Mouse (Mus musculus) left cerebral cortex, postnatal 14 days (tissue): ENCODE data around the gene Cd200r1. TPM values are rescaled to one million over a fixed set of nuclear protein-coding genes. Genes with fewer than 3 reads are reported as not detected.

Experiments
- DNase-seq, 2 experiments: peaks; one replicate each; pipeline ENCODE4 v3.0.0; 2021 to 2022; ENCODE audit warnings: low spot score in 2 of 2, mixed read lengths in 1 of 2
- intact Hi-C: fragments of 180-260 bp; cut with DNase I; formaldehyde crosslinking; loops from one replicate; pipeline ENCODE4 v1.15.1; 2025
- long read RNA-seq, 2 experiments: library from polyadenylated mRNA; stranded (forward); transcript quantifications; one replicate each; pipeline ENCODE4 v2.0.0; 2021
- total RNA-seq, 2 experiments: library from RNA; stranded (reverse); gene quantifications; 2 replicates each; pipeline ENCODE4 v1.2.3; 2021

Cd200r1 gene
- under 1 TPM; 0.59 to 0.90 TPM for total RNA-seq
- long read RNA-seq, experiment 1, partial matches to known transcripts: 0 of 1 reads
- long read RNA-seq, experiment 1, other reads (novel, unspliced or antisense): 0 of 1 reads
- long read RNA-seq, experiment 2, partial matches to known transcripts: 0 of 1 reads
- long read RNA-seq, experiment 2, other reads (novel, unspliced or antisense): 1 of 1 reads

DNA sequence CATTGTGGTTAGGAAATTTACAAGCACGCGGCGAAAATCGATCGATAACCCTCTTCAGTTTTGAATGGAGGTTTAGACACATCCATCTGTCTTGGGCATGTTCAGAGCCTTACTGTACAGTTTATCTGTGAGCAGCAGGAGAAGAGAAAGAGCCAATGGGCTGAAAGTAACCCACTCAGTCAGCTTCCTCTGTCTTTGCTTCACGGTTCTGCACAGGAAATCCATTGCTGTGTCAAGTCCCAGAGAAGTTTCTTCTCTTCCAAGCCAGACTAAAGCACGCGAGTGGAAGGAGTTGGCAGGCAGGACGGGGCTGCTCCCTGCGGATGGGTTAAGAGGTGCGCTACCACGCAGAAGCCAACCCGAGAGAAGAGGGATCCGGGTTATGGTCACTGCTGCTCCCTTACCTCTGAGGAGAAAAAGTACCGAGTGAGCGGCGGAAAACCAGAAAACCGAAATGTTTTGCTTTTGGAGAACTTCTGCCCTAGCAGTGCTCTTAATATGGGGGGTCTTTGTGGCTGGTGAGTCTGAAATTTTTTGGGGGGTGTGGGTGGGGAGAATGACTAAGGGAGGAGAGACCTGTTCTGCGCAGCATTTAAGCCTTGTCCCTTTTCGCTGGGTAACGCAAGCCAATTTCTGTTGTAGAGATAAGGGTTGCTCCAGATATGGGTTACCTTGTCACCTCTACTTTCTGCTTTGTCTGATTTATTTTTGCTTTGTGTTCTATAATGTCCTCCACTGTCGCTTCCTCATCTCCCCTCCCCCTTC, at the start of gene Cd200r1:
Cd200r1 (plus strand) TSS at position 182 of the 765 bp plus-strand sequence.
- no peak for DNase-seq
- intact Hi-C loops: no loop called here

DNA sequence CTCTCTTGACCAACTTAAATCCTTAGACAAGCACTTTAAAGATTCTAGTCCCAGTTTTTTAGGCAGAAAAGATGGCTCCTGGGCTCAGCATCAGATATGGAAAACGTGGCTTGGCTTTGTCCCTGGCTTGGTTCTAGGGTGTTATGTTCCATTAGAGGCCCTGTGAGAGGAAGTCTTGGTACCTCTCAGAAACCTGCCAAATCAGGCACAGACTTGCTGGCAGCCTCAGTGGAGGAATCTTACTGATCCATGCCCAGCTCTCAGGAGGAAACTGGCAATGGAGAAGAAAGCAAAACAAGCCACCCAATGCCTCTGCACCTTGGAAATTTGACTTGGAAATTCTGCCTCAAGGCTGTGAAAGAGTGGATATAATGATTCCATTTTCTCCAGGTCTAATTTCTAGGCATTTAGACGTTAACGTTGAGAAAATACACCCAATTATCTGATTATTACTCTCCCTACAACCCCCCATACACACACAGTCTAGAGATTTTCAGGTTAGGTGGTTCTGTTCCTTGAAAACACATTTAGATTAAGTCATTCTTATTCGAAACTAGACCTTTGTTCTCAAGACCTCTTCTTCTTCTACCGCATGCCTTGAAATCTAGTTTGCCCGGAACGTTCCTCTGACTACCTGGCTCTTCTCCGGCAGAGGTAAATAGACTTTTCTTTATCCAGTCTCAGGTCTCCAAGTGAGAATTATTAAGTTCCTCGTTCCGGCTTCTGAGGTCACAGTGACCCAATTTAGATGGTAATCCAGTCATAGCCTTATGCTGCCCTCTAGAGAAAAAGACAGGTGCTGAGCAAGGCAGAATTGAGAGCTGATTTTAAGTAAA, 49.0 kb upstream of the Cd200r1 start:
- peak; percentile 53 to 63 for DNase-seq
- intact Hi-C loops: loop anchor here (10.0 kb wide), 1 partner anchor 232 kb away; no protein-coding TSS in a partner anchor

DNA sequence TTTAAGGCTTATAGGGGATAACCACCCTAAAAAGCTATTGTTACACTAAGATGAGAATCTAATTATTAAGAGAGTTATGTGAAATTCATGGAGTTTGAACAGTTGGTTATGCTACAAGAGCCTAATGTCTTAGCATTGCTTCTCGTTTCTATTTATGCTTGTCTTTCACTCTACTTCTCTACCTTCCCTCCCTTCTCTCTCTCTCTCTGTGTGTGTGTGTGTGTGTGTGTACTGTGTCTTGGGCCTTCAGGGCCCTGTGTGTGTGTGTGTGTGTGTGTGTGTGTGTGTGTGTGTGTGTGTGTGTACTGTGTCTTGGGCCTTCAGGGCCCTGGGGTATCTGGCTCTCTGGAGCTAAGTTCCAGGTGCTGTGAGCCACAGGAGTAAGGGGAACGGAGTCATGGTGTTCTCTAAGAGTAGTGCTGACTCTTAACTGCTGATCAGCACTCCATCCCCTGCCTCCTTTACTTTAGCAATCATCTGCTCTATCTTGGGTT, 48.3 kb upstream of the Cd200r1 start:
- DNase-seq: no peak
- intact Hi-C loops: loop anchor here (10.0 kb wide), 1 partner anchor 232 kb away; no protein-coding TSS in a partner anchor

DNA sequence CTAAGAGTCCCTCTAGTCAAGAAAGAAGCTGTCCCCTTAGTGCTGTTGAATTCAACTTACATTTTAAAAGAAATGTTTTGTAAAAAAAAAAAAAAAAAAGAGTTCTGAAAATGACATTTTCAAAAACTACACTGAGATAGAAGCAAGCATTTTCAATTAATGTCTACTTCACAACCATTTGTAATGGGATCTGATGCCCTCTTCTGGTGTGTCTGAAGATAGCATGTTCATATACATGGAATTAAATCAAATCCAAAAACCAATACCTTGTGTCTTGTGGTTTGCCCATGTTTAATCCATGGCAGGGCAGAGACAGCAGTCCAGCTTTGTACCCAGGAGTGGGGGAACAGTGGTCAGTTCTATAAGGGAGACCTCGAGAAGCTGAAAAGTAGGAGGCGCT, 47.7 kb upstream of the Cd200r1 start:
- intact Hi-C loops: loop anchor here (10.0 kb wide), 1 partner anchor 233 kb away; no protein-coding TSS in a partner anchor
- no peak for DNase-seq

DNA sequence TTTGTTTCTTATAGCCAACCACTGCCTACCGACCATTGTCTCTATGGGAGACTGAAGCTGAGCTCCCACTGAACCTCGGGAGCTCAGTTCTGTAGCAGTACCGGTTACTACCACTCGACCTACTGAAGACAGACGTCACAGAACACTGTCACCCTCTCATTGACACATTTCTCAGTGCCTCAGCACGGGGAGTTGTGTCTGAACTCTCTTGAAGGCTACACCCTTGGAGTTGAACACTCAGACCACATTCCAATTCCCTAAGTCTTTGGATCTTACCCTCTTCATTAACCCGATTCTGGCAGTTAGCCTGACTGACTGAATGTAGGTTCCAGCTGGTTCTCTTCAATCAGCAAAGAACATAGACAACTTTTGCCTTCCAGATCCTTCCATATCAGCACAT, 46.2 kb upstream of the Cd200r1 start:
- intact Hi-C loops: loop anchor here (10.0 kb wide), 1 partner anchor 235 kb away; no protein-coding TSS in a partner anchor
- no peak for DNase-seq

DNA sequence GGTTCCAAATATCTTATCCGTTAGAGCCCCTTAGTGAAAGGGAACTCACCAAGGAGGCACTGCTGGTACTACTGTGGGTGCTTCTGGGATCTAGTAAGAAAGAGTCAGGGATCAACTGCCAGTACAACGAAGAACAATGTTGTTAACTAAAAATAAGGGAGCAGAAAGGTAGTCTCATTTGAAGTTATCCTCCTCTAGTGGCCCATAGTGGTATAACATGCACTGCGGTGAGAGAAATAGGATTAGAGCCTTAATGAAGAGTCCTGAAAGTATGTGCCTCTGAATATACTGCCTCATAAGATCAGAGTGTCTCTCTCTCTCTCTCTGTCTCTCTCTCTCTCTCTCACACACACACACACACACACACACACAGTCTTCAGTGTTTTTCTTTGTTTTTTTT, 45.0 kb upstream of the Cd200r1 start:
- intact Hi-C loops: loop anchor here (10.0 kb wide), 1 partner anchor 374 kb away; the partner anchor contains the start of gene Ccdc80
- peak in 1 of 2 experiments; percentile 37 for DNase-seq

DNA sequence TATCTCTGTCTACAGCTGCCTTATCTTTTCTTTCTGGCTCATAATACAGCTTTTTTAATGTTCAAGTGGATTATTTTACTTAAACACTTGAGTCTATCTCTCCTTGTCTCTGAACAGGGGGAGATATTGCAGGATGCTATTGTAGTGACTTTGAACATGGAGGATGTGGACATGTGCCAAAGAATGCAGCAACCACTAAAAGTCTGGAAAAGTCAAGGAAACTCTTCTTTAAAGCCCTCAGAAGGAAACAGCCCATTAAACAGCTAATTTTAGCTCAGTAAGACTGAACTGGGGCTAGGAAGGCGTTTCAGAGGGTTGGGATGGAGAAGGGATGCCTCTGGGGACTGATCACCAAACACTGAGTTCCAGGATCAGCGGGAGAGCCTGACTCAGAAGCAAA, 42.9 kb upstream of the Cd200r1 start:
- intact Hi-C loops: loop anchor here (10.0 kb wide), 1 partner anchor 372 kb away; the partner anchor contains the start of gene Ccdc80

DNA sequence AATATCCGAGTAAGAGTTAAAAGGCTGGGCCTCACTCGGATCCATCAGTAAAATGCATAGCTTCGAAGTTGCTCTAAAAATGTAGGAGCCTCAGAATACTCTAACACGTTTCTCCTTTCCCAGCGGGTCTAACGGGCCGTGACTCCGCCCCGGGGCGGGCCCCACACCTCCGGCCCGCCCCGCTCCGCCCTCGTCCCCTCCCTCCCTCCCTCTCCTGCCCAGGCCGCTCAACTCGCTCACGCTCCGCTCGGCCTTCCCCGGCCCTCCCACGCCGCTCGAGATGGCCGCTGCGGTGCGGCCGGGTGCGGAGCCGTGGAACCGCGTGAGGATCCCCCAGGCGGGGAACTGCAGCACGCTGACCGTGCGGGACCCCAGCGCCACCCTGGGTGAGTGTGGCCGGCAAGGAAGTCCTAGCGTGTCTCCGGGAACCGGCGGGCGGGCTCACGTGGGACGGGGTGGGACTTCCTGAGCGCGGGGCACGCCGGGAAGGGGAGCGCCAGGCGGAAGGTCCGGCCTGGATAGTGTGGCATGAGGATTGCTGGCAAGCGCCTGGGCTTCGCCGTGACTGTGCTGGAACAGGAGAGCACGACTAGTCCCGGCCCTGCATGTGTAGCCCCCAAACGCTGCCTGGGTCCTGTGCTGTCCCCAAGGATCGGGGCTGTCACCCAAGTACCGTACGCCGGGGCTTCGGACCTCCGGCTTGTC, 41.3 kb upstream of the Cd200r1 start, which contains the start of gene Nepro:
Nepro (plus strand) TSS at position 219 of the 705 bp plus-strand sequence.
- intact Hi-C loops: loop anchor here (10.0 kb wide), 1 partner anchor 371 kb away; the partner anchor contains the start of gene Ccdc80
- peak; percentile 91 for DNase-seq

More for the DNA sequence above, 42.9 kb upstream of the Cd200r1 start:
- DNase-seq: no peak

DNA sequence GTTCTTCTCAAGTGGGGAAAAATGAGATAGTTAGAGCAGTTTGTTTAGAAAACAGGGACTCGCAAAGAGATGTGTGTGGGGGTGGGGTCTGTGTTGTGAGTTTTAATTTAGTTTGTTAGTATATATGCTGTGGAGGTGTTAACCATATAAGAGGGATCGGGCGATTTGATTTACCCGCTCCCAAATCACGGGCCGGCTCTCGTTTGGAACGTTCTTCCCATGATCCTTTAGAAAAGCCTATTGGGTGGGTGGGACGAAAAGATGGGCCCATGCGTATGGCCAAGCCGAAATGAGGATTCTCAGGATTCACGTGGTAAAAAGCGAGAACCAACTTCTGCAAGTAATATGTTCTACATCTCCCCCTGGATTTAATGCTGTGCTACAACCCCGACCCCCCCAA, 40.7 kb upstream of the Cd200r1 start:
- intact Hi-C loops: loop anchor here (10.0 kb wide), 1 partner anchor 370 kb away; the partner anchor contains the start of gene Ccdc80
- peak; percentile 50 to 70 for DNase-seq

DNA sequence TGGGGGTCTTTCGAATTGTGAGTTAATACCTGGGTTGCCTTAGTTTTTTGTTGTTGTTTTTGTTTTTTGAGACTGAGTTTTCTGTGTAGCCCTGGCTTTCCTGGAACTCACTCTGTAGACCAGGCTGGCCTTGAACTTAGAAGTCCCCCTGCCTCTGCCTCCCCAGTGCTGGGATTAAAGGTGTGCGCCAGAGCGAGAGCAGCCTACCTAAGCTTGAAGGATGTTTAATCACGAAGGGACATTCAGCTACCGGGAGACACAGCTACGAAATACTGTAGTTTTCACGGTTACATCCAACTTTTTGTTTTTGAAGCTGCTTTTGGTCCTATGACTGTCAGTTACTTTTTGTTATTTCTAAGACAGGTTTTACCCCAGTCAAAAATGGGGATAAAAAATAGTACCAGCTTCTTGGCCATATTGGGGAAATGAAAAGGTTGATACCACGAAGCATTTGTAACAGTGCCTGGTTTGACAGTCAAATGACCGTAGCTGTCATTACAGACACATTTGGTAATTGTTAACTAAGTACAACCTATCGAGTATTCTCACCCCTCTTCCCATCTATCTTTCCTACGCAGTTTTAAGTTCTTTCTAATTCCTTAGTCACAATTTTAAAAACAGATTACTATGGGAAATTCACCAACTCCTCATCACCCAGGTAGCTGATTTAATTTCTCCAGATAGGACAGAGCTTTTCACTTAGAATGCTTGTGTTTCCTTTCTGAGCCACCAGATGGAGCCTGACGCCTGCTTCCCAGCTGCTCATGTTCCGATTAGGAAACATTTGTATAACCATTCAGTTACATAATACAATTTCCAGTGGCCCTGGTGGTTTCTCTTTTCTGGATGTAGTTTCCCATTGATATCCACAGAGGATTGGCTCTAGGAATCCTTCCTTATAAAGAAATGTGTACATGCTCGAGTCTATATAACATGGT, 40.0 kb upstream of the Cd200r1 start:
- DNase-seq: peak; percentile 91 to 92
- intact Hi-C loops: loop anchor here (10.0 kb wide), 1 partner anchor 369 kb away; the partner anchor contains the start of gene Ccdc80

DNA sequence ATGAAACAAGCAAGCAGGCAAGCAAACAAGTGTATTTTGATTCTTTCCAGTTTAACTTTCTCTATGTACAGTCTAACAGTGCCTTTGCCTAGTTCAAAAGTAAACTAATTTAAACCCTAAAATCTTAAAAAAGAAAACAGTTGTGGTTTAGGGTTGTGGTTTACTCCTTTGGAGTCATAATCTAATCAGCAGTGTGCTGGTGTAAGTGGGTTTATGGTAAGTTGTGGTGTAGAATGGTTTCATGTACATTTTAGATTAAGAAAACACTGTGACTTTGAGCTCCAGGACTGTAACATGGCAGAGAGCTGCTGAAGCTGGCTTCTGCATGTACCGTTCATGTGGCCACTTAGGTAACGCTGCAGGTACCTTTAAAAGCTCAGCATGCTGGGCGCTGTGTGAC, 38.0 kb upstream of the Cd200r1 start:
- no peak for DNase-seq
- intact Hi-C loops: loop anchor here (10.0 kb wide), 1 partner anchor 367 kb away; the partner anchor contains the start of gene Ccdc80

DNA sequence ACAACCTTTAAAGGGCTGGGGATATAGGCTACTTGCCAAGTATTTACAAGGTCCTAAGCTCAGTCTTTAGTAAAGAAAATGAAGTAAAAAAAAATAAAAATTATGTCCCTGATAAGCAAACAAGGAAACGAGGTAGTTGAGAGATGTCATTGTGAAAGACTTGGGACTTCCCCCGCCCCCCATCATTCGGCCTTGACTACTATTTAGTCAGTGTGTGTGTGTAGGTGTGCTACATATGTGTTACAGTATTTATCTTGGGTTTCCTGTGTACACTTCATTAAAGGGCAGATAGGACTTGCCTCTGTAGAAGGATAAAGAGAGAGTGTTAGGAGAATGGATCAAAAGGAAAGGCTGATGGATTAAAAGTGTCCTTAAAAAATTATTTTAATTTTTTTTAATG, 31.5 kb upstream of the Cd200r1 start:
- no peak for DNase-seq
- intact Hi-C loops: loop anchor here (10.0 kb wide), 1 partner anchor 411 kb away; no protein-coding TSS in a partner anchor

DNA sequence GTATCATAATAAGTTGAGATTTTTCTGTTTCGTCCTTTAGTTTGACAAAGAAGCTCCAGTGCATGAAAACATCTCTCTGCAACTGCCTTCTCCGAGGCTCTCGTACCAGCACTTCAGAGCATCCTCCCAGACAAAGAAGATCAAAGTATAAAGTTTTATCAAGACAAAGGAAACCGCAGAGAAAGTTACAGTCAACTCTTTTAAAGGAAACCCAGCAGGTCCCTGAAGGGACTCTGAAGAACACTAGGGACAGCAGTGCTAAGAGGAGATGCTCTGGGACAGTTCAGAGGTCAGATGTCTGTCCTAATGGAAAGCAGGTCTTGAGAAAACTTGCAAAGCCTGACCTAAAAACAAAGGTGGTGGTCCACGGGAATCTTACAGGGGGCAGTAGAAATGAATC, 29.9 kb upstream of the Cd200r1 start:
- intact Hi-C loops: loop anchor here (10.0 kb wide), 1 partner anchor 409 kb away; no protein-coding TSS in a partner anchor
- DNase-seq: no peak

DNA sequence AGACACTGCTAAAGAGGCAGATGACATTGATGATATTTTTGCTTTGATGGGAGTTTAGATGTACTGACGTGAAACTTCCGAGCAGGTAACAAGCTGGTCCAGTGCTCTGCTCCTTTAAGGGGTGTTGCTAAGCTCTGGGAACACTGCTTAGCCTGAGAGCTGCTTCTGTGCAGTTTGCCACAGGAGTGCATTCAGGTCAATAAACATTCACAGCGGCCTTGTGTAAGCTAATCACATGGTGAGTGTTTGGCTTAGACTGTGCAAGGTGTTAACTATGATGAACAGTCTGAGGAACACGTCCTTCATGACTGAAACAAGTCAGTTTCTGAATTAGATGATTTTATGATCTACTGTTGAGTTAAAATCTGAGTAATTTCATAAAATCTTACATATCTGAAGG, 29.4 kb upstream of the Cd200r1 start:
- DNase-seq: no peak
- intact Hi-C loops: loop anchor here (10.0 kb wide), 1 partner anchor 409 kb away; no protein-coding TSS in a partner anchor

DNA sequence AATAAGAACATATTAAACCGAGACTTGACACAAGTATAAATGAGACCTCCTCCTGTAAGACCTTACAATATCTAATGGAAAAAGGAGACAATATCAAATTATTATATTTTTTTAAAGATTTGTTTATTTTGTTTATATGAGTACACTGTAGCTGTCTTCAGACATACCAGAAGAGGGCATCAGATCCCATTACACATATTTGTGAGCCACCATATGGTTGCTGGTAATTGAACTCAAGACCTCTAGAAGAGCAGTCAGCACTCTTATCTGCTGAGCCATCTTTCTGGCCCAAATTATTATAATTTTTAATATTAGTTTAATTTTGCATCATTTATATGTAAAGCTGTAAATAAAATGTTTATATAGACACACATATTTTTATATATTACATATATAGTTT, 22.8 kb upstream of the Cd200r1 start:
- intact Hi-C loops: loop anchor here (10.0 kb wide), 1 partner anchor 662 kb away; the partner anchor contains the start of gene Cd200
- DNase-seq: no peak

DNA sequence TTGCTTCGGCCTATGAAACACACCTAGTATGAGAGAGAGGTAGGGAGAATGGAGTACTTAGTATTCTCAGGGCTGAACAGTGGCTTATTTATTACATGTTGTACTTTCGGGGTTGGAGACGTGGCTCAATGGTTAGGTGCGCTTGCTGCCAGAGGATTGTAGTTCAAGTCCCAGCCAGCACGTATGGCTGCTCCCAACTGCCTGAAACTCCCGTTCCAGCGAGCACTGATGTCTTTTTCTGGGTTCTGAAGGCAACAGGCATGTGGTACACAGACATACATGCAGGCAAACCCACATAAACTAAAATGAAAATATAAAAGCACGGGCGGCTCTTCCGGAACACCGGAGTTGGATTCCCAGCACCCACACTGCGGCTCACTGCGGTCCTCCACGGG, 20.1 kb upstream of the Cd200r1 start:
- DNase-seq: no peak
- intact Hi-C loops: loop anchor here (10.0 kb wide), 1 partner anchor 659 kb away; the partner anchor contains the start of gene Cd200
